Mouse (Mus musculus) liver, embryonic 16.5 days (tissue): ENCODE results near the gene Fkbp5. TPM values are rescaled to one million over a fixed set of nuclear protein-coding genes. Genes with fewer than 3 reads are reported as not detected.

Source experiments
- ATAC-seq: fragments of 200-750 bp; cut with Nextera tagmentation; 2 replicates; pipeline ENCODE4 v1.8.0; 2017; ENCODE audit warnings: low read depth, mild to moderate bottlenecking, moderate number of reproducible peaks, moderate library complexity
- H3K27ac ChIP-seq: fragments of 300-500 bp; sonication (generic); 2 replicates; pipeline ENCODE4 v1.5.1; 2014; ENCODE audit warnings: mild to moderate bottlenecking, low read length
- H3K27me3 ChIP-seq: fragments of 300-500 bp; sonication (generic); 2 replicates; pipeline ENCODE4 v1.6.1; 2014; ENCODE audit warnings: low read depth, low read length, mixed read lengths; ENCODE audit not compliant: control insufficient read depth, insufficient read depth
- H3K36me3 ChIP-seq: fragments of 300-500 bp; sonication (generic); 2 replicates; pipeline ENCODE4 v1.6.1; 2014; ENCODE audit warnings: mild to moderate bottlenecking; ENCODE audit not compliant: control insufficient read depth, insufficient read depth
- H3K4me1 ChIP-seq: fragments of 300-500 bp; sonication (generic); 2 replicates; pipeline ENCODE4 v1.6.1; 2014; ENCODE audit warnings: low read depth, low read length, mixed read lengths; ENCODE audit not compliant: control insufficient read depth
- H3K4me2 ChIP-seq: fragments of 300-500 bp; sonication (generic); 2 replicates; pipeline ENCODE4 v1.6.1; 2014; ENCODE audit warnings: low read depth, low read length, mixed read lengths
- H3K4me3 ChIP-seq: fragments of 300-500 bp; sonication (generic); 2 replicates; pipeline ENCODE4 v1.5.1; 2014; ENCODE audit warnings: low read depth, mild to moderate bottlenecking, low read length
- H3K9ac ChIP-seq: fragments of 300-500 bp; sonication (generic); 2 replicates; pipeline ENCODE4 v1.6.1; 2014; ENCODE audit warnings: low read depth, low read length
- H3K9me3 ChIP-seq: fragments of 300-500 bp; sonication (generic); replicated peaks from 2 replicates; pipeline ENCODE4 v1.6.1; 2016; ENCODE audit warnings: low read length; ENCODE audit not compliant: control insufficient read depth
- WGBS: fragments of 180-500 bp; shearing (Covaris S2); extraction: QIAGEN DNeasy Blood & Tissue Kit; methylation state at CpG from one replicate; pipeline ENCODE4 v1.1.7; 2014; ENCODE audit not compliant: insufficient replicate concordance; 5-methylcytosine and 5-hydroxymethylcytosine counted together
- microRNA-seq: library from miRNA; unstranded; fragments of <30 nt; microRNA quantifications from one replicate; pipeline ENCODE4, GENCODE M21; 2016
- polyA plus RNA-seq: library from polyadenylated mRNA; unstranded; fragments of >200 nt; fragmentation: Nextera tagmentation; extraction: Ambion mirVana; gene quantifications from 2 replicates; pipeline ENCODE4 v1.2.1, GENCODE M21; 2015

Gene Fkbp5
- polyA plus RNA-seq, 1 experiment from 2014 or later = 21.5 TPM

- whole genome bisulfite sequencing = under 1% methylated on average over 55 of the region's 73 CpGs
- no peaks in the 10 kb centered on the region for H3K36me3 ChIP-seq
- H3K9ac ChIP-seq = peak within 1 kb of the TSS; percentile 63
- H3K9me3 ChIP-seq = no peaks in the 10 kb centered on the region
- peak within 1 kb of the TSS; percentile 95 for H3K4me2 ChIP-seq
- peak within 1 kb of the TSS; percentile 69 for H3K4me3 ChIP-seq
- ATAC-seq = peak; percentile 75
- peaks cover 40% of the 10 kb centered on the region for H3K27me3 ChIP-seq
- peaks cover 21% of the 10 kb centered on the region for H3K4me1 ChIP-seq
- H3K27ac ChIP-seq = peak within 1 kb of the TSS; percentile 57
Observed at GRCm38 (mm10) chr17:28350466-28351352, 166.6 kb downstream of the Fkbp5 start, which contains the start of gene Tead3. Gene Tead3 (minus strand): TSS chr17:28350817.

GRCm38 (mm10) chr17:28349901-28350465 is 167.3 kb downstream of the Fkbp5 start:
- no peaks in the 10 kb centered on the region for H3K9me3 ChIP-seq
- H3K4me3 ChIP-seq = peak overlapping the region; percentile 69
- H3K27ac ChIP-seq = peak overlapping the region; percentile 55
- H3K27me3 ChIP-seq = peaks cover 46% of the 10 kb centered on the region
- peak overlapping the region; percentile 57 for H3K9ac ChIP-seq
- peak overlapping the region; percentile 95 for H3K4me2 ChIP-seq
- no peaks in the 10 kb centered on the region for H3K36me3 ChIP-seq
- peak; percentile 59 for ATAC-seq
- peaks cover 24% of the 10 kb centered on the region for H3K4me1 ChIP-seq
- WGBS = under 1% methylated on average over 52 of the region's 54 CpGs

GRCm38 (mm10) chr17:28349264-28349880 is 168.0 kb downstream of the Fkbp5 start:
- Histone ChIP-seq H3K9me3 (no peaks in the 10 kb centered on the region), H3K9ac (peak overlapping the region; percentile 57), H3K36me3 (no peaks in the 10 kb centered on the region), H3K4me3 (peak overlapping the region; percentile 69), H3K27ac (no peak overlapping the region), H3K4me1 (peaks cover 24% of the 10 kb centered on the region), H3K4me2 (peak overlapping the region; percentile 95), H3K27me3 (peaks cover 46% of the 10 kb centered on the region)
- 27% methylated on average over 13 of the region's 13 CpGs for WGBS
- ATAC-seq = no peak

Small RNA genes lying within 50 kb of the gene (microRNA-seq; reads per million reads assigned to microRNA genes)
- gene Gm25195 (not detected), gene Mir6969 (not detected)

Other genes with a start within 250 kb of the Fkbp5 start
- 6.7 and 7.3 TPM in 2 replicates for gene Fance, start 204.0 kb downstream of the Fkbp5 start, polyA plus RNA-seq
- gene Rpl10a, start 189.1 kb downstream of the Fkbp5 start, polyA plus RNA-seq = 280 and 310 TPM in 2 replicates
- gene Tead3, start 166.7 kb downstream of the Fkbp5 start, polyA plus RNA-seq = 0.50 and 0.52 TPM in 2 replicates
- gene Tulp1, start 152.3 kb downstream of the Fkbp5 start, polyA plus RNA-seq = 0.46 TPM in 1 of 2 replicates, not detected in the other
- gene Armc12, start 13.3 kb upstream of the Fkbp5 start, polyA plus RNA-seq = not detected in 2 replicates
- not detected in 2 replicates for gene Clpsl2, start 31.9 kb upstream of the Fkbp5 start, polyA plus RNA-seq
- gene Clps, start 43.2 kb upstream of the Fkbp5 start, polyA plus RNA-seq = 8.5 and 51.3 TPM in 2 replicates
- gene Lhfpl5, start 58.1 kb upstream of the Fkbp5 start, polyA plus RNA-seq = 0.06 and 0.22 TPM in 2 replicates
- gene Srpk1, start 105.2 kb upstream of the Fkbp5 start, polyA plus RNA-seq = 21.8 and 24.4 TPM in 2 replicates
- gene Slc26a8, start 172.7 kb upstream of the Fkbp5 start, polyA plus RNA-seq = 0.07 and 0.29 TPM in 2 replicates
- 22.1 and 25.9 TPM in 2 replicates for gene Mapk14, start 173.8 kb upstream of the Fkbp5 start, polyA plus RNA-seq
- 1.5 TPM in 2 replicates for gene AC170998.1, start 208.6 kb upstream of the Fkbp5 start, polyA plus RNA-seq